In the genomic region with DNA sequence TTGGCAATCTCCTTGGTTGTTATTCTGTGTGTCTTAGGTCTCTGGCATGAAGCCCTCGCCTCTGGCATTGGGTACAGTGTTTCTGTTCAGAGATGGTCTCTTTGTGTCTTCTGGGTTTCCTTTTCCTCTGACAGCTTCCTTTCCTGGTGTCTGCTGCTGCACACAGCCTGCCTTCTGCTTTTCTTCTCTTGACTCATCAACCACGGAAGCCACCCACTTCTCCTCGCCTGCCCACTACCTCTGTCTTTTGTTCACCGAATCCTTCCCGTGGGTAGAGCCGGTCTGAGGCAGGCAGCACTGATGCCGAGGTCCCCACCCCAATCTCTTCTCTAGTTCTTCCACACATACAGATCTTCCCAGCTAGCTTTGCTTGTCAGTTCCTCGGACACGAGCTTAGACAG, we compare ENCODE assay signal across 11 mouse cellular contexts.
DNase-seq lines count a peak whose midpoint lies in the region; ATAC-seq and TF ChIP-seq lines count a peak whose summit lies in the region.
"Had no signal": no experiment of that assay in that cellular context is flagged by ENCODE, and none has a peak within 500 bp of the region (broad histone marks: within the 10 kb centered on the region; RNA-seq: fewer than 3 reads in every experiment).

No protein-coding gene starts in this region.

- H3K4me3 ChIP-seq in kidney, adult 2 months (ENCODE audit: insufficient read depth, low read depth, low read length), result no peak overlapping the region
- no peak overlapping the region for H3K4me3 ChIP-seq in heart, embryonic 11.5 days (ENCODE audit: low read depth, low read length)
- H3K4me3 ChIP-seq: erythroblast, embryonic 14.5 days; neural tube, embryonic 12.5 days had no signal

- TF ChIP-seq POLR2A in kidney, adult 2 months (IDR thresholded peaks at IDR 0.05; ENCODE audit: low read depth, low read length), result no peak

- H3K4me2 ChIP-seq in heart, embryonic 11.5 days, result no peak overlapping the region
- H3K4me2 ChIP-seq: neural tube, embryonic 12.5 days had no signal

- 59% methylated on average over 9 of the region's 9 CpGs for WGBS in kidney, adult 2 months
- 61% methylated on average over 9 of the region's 9 CpGs for whole genome bisulfite sequencing in heart, embryonic 11.5 days (ENCODE audit: insufficient replicate concordance)

- no peaks in the 10 kb centered on the region for H3K9me3 ChIP-seq in heart, embryonic 11.5 days (replicated peaks; ENCODE audit: control insufficient read depth, low read length)
- H3K9me3 ChIP-seq: neural tube, embryonic 12.5 days had no signal

- intact Hi-C loops in left cerebral cortex, postnatal 10 days (cut with DNase I), result loop anchor here (10.0 kb wide), 1 partner anchor 174 kb away; no protein-coding TSS in a partner anchor
- intact Hi-C loops in left cerebral cortex, postnatal 25 days (cut with DNase I), result loop anchor here (10.0 kb wide), 1 partner anchor 584 kb away; no protein-coding TSS in a partner anchor

- H3K4me1 ChIP-seq in kidney, adult 2 months (ENCODE audit: control insufficient read depth, insufficient read depth, low read length), result no peaks in the 10 kb centered on the region
- H3K4me1 ChIP-seq in heart, embryonic 11.5 days (ENCODE audit: control insufficient read depth, insufficient read depth, low read length), result no peaks in the 10 kb centered on the region
- H3K4me1 ChIP-seq: neural tube, embryonic 12.5 days had no signal

- no peaks in the 10 kb centered on the region for H3K27me3 ChIP-seq in kidney, adult 2 months (replicated peaks; ENCODE audit: control insufficient read depth, insufficient read depth, low read length)
- no peaks in the 10 kb centered on the region for H3K27me3 ChIP-seq in heart, embryonic 11.5 days (ENCODE audit: control insufficient read depth, insufficient read depth, low read length)
- H3K27me3 ChIP-seq: neural tube, embryonic 12.5 days had no signal

- no peak overlapping the region for H3K9ac ChIP-seq in heart, embryonic 11.5 days (ENCODE audit: low read depth, low read length)
- H3K9ac ChIP-seq: neural tube, embryonic 12.5 days had no signal

- no peak overlapping the region for H3K27ac ChIP-seq in kidney, adult 2 months (ENCODE audit: insufficient read depth, low read depth, low read length)
- H3K27ac ChIP-seq in heart, embryonic 11.5 days (ENCODE audit: low read depth, low read length), result no peak overlapping the region
- H3K27ac ChIP-seq: neural tube, embryonic 12.5 days had no signal

- TF ChIP-seq CTCF in kidney, adult 2 months (conservative IDR thresholded peaks at IDR 0.05; ENCODE audit: insufficient read depth, insufficient read length, low read depth, low read length), result no peak

- ATAC-seq in heart, embryonic 11.5 days (replicated peaks; ENCODE audit: insufficient number of reproducible peaks, low FRiP score, low TSS enrichment), result no peak

- DNase-seq in left cerebral cortex, adult 18-20 months (ENCODE audit: low spot score in 2 of 2), result peak; percentile 64 to 74
- no peak for DNase-seq in left cerebral cortex, postnatal 10 days (ENCODE audit: extremely low spot score in 1 of 2, low spot score in 2 of 2)
- peak; percentile 89 for DNase-seq in brain, adult 2 months (ENCODE audit: low read depth, low spot score)
- DNase-seq in left cerebral cortex, postnatal 25 days (ENCODE audit: low spot score in 2 of 2), result peak; percentile 56 to 90
- peak; percentile 29 for DNase-seq in thymus, postnatal 25 days
- no peak for DNase-seq in kidney, adult 2 months
- no peak for DNase-seq in adrenal gland, adult 8-10 months
- DNase-seq: lung, postnatal 10 days had no signal

- no peaks in the 10 kb centered on the region for H3K36me3 ChIP-seq in kidney, adult 2 months (ENCODE audit: control insufficient read depth, insufficient read depth, low read length)
- H3K36me3 ChIP-seq in heart, embryonic 11.5 days (ENCODE audit: control insufficient read depth, insufficient read depth, low read length), result no peaks in the 10 kb centered on the region

Comparison
In these comparisons a context has a peak if more than half of its experiments do, and no peak if none do; other contexts are left out.
1. DNase-seq: peak in left cerebral cortex, adult 18-20 months (2 of 2), brain, adult 2 months (single experiment), left cerebral cortex, postnatal 25 days (2 of 2) and thymus, postnatal 25 days (single experiment); none in left cerebral cortex, postnatal 10 days (0 of 2), kidney, adult 2 months (single experiment) and adrenal gland, adult 8-10 months (single experiment).